Mouse (Mus musculus): ENCODE data around the gene Cyp24a1.

Gene Cyp24a1

DNA sequence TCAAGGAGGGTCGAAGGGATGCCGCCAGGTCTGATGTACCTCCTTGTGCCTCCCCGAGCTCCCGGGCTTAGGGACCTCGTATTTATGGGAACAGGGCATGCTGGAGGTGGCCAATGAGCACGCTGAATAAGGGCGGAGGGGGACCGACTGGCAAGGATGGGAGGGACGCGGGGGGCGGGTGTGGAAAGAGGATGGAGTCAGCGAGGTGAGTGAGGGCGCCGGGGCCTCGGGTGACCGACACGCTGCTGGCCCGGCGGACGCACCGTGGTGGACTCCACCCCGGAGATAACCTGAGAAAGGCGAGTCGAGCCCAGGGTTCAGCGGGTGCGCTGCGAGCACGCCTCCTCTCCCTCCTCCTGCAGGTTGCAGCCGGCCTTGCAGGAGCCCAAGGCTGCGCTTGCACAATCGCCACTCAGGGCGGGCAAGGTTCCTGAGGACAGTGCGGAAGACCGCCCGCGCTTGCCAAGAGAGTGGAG is at the start of gene Cyp24a1:
Gene Cyp24a1 (minus strand): TSS at position 55 of the 476 bp plus-strand sequence.
- no peak for DNase-seq (ENCODE audit: low read depth, low spot score)

DNA sequence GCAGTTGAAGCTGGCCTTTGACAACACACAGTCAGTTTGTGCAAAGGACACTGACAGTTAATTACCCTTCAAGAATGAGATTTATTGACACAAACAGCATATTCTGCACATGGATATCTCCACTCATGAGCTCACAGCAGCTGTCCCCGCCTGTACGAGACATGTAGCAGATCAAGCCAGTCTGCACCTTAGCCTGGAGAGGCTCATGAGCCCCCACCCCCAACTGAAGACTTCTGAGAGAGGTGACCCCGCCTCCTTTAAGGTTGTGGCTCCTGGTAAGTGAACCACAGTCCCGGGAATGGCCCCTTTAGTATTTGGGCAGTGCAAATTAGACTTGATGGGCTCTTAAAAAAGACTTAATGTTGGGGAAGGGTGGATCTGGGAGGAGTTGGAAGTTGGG is 48.8 kb upstream of the Cyp24a1 start:
- no peak for DNase-seq (ENCODE audit: low read depth, low spot score)

DNA sequence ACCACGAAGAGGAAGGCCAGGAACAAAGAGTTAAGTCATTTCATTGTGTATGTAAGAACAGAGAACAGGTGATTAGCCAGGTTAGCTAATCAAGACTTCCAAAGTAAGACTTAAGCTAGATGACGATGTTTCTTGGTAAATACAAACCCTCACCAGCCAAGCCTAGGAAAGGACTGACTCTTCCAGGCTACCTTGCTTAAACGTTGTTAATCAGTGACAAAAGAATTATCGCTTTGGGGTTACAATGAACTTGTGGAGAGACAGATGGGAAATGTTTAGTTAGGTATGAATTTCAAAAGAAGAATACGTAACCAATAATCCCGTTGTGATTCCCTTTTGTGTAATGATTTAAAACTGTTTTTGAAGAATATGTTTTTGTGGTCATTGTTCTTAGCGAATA is 48.0 kb upstream of the Cyp24a1 start:
- no peak for DNase-seq (ENCODE audit: low read depth, low spot score)

DNA sequence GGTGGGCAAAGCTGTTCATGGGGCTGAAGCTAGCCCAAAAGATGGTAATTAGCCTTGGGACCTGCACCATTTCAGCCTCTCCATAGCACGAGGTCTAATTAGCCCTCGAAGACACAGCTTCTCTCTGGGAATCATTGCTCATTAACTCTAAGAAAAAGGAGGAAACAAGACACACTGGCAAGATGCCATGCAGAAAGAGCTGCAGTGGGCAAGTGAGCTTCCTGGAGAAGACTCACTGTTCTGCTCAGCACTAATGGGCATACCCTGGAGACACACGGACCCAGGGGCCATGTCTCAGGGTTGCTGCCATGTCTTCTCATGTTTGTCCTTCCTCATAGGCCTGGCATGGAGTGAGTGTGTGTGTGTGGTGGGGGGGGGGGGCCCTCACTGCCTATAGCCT is 47.2 kb upstream of the Cyp24a1 start:
- DNase-seq (ENCODE audit: low read depth, low spot score): no peak

DNA sequence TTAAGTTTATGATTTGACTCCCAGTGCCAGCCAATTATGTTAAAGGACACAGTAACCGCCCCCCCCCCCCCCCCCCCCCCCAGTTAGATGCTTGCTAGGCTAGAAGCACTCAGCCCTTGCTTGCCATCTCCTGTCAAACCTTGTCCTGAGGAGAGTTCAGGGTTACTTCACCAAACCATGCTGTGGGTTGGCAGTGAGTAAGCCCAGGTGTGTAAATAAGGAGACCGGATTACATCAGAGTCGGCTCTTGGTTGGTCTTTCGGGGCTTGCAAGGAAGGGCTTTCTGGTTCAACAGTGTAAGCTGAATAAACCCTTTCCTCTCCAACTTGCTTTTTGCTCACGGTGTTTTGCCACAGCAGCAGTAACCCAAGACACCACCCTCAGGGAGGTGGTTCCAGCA is 46.7 kb upstream of the Cyp24a1 start:
- no peak for DNase-seq (ENCODE audit: low read depth, low spot score)

DNA sequence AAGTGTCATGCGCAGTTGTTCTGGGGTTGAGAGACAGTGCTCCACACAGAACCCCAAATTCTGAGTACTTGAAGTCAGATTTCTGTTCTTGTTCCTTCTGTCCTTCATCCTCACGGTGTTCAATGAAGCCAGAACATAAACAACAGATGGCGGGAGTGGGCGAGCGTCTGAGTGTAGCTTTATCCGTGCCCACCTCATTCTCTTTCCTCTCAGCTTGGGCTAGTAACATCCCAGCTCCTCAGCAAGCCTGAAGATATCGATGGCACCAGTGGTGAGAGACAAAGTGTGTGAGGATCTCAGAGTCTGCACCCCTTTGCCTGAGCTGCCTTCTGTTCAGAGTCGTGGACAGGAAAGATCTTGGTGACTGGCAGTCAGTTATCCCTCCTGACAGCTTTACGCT is 42.3 kb upstream of the Cyp24a1 start:
- DNase-seq (ENCODE audit: low read depth, low spot score): no peak

DNA sequence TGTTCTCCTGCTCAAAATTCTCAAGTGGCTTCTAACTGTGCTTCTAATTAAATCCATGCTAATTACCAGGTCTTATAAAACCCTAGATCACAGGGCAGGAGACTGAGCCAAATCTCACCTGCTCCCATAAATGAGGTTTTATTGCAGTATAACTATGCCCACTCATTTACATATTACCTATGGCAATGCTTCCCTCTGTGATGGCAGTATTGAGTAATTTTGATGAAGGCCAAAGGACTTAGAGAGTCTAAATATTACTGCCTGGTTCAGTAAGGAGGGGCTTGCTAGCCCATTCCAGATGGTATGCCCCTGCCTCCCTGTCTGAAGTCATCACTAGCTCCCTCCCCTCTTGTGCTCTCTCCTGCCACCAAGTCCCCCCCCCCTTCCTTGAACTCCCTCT is 38.9 kb upstream of the Cyp24a1 start:
- DNase-seq (ENCODE audit: low read depth, low spot score): no peak

DNA sequence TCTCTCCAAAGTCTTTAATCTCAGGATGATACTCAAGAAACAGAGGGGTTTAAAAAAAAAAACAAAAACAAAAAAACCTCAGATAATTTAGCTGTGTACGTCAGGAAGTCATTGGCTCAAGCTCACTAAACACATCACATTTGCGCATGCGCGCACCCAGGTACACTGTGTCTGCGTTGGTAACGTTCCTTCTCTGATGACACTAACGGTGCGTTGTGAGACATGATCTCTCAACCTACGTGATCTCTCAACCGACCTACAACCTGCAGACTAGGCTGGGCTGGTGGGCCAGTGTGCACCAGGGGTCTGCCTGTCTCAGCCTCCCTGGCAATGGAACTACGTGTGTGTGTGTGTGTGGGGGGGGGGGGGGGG is 37.8 kb upstream of the Cyp24a1 start:
- DNase-seq (ENCODE audit: low read depth, low spot score): no peak

DNA sequence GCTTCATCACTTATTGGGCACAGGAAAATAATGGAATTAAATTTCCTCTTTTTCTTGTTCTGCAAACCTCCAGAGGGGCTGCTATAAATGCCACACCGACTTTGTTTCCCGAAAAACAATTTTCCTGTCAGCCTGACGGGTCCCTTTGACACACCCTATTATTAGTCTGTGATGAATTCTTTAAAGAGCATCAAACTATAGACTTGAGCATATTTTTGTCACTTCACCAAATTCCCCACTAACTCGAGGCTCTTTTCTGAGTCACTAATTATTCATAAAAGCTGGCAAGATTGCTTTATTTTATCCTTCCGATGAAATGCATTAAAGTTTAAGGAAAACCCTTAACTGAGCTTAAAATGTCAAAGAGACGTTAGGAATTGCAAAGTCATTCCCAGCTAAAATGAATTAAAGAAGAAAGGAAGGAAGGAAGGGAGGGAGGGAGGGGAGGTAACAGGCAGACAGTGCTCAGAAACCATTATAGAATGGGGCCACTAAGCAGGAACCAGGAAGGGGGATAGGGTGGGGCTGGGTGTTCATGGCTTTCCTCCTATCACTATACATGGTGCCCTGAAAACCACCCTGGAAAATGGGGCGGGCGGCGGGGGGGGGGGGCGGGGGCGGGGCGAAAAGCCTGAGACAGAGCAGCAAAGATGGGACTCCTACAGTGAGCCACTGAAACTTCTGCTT is 37.3 kb upstream of the Cyp24a1 start:
- DNase-seq (ENCODE audit: low read depth, low spot score): no peak

DNA sequence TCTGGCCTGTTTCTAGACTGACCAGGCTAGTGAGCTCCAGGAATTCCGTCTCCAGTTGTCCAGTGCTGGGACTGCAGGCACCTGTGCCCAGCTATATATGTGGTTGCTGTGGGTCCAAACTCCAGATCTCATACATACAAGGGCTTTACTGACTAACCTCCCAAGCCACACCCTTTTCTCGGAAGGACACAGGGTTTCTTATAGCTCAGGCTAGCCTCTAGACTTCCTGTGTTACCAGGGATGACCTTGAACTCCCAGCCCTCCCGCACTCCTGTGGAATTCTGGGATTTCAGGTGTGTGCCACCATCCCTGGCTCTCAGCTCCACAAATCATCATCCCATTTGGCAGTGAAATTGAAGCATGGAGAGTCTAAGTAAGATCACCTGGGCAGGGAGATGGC is 33.3 kb upstream of the Cyp24a1 start:
- DNase-seq (ENCODE audit: low read depth, low spot score): no peak

DNA sequence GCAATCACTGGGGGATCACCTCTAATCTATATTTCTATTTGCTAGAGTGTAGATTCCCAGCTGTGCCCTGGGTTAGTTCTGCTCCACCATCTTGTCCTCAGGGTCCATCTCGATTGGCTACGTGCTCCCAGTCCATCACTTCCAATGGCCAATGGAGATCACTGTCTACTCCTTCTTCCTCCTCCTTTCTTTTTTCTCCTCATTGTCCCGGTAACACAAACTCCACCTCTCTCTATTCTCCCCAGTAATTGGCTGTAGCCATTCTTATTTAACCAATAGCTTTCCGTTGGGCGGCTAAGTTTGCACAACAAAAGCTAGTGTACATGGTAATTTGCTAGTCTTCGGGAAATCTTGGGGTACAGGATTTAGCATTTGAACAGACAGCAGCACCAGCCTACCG is 32.8 kb upstream of the Cyp24a1 start:
- DNase-seq (ENCODE audit: low read depth, low spot score): no peak

DNA sequence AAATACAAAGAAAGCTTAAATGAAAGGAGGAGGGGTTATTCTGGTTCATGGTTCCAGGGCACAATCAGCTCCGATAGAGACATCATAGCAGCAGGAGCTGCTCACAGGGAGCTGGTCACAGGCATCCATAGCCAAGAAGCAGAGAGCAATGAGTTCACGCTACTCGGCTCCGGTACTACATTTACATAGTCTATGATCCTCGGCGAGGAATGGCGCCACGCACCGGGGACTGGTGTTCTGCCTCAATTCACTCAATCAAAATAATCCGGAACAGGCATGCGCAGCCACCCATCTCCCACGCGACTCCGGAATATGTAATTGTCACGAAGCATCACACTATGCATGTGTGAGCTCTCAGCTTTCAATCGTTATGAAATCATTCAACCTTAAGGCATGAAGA is 31.1 kb upstream of the Cyp24a1 start:
- DNase-seq (ENCODE audit: low read depth, low spot score): no peak

DNA sequence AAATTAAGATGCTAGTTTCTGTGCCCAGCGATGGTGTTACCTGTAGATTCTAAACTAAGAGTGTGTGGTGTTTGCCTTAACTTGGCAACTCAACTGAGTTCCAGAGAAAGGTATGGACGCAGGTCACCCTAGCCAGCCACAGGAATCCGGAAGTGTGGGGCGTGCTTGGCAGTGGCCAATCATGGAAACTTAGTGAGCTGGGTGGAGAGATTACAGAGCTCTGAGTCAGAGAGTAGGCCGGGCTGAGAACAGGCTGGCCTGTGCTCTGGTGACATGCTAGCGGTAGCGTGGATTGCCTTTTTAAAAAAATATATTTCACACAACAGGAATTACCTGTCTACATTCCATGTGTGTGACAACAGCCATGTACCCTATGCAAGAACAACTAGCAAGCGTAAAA is 29.6 kb upstream of the Cyp24a1 start:
- no peak for DNase-seq (ENCODE audit: low read depth, low spot score)

DNA sequence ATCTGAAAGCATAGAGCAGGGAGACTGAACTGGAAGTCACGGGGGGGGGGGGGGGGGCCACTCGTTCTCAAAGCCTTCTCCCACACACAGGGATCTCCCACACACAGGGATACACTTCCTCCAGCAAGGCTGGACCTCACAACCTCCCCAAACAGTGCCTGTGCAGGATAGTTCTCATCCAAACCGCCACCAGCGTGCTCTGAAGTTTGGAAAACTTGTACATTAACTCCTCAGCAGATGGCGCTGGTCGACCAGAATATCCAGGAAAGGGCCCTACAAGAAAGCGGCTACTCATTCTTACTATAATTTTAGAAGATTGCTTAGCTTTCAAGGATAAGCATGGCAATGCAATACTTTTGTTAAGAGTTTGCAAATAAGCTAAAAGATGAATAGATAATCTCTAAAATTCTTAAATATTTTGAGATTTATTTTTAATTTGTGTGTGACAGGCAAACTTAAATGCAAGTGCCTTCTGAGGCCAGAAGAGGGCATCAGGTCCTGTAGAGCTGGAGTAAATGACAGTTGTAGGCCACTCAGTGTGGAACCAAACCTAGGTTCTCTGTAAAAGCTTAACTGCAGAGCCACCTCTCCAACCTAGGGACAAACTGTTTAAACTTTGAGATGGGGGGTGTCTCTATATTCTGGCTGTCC is 23.5 kb upstream of the Cyp24a1 start:
- peak; percentile 47 for DNase-seq (ENCODE audit: low read depth, low spot score)

DNA sequence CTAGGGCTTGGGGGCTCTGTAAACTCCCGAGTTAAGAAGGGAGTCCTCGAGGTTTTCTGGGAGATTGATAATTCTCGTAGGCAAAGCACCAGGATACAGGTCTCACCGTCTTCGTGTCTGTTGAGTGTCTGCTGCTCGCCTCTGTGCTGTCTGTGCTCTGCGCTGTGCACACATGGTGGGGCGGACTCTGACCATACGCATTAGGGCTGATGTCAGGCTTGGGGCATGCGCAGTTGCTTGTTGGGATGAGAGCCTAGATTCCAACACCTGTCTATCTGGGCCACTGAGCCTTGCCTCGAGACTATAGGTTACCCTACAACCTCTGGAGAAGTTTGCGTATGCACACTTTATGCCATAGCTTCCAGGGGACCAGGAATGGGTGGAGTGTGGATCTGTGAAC is 16.8 kb upstream of the Cyp24a1 start:
- no peak for DNase-seq (ENCODE audit: low read depth, low spot score)

DNA sequence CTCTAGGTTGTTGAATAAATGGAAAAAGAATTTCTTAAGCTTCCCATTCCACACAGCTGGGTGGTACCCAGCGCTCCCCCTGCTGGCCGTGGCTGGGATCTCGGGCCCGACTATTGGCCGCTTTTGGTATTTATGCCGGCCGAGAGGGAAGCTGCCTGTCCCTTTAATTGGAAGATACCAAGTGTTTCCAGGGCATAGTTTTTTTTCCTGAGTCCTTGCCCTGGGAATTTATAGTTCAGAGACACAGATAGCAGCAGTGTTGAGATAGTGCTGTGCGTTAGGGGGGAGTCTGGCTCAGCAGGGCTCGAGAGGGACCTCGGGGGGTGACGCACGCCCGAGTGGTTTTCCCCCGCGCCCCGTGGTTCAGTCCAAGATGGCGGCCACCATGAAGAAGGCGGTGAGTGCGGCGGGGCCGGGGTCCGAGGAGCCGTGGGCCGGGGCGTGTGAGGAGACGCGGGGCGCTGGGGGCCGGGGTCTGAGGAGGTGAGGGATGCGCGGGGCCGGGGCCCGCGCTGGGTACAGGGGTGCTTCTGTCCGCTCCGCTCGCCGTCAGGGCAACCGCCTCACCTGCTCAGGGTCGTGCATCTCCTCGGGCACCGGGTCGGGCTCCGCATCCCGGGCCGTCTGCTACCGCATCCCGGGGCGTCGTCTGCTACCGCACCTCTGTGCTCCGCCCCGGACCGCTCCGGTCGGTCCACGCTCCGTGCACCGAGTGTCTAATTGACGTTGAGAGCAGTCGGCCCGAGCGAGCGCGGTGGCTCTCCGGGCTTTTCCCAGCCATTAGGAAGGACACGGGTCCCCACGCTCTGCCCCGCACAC is 14.3 kb upstream of the Cyp24a1 start:
- peak; percentile 91 for DNase-seq (ENCODE audit: low read depth, low spot score)

DNA sequence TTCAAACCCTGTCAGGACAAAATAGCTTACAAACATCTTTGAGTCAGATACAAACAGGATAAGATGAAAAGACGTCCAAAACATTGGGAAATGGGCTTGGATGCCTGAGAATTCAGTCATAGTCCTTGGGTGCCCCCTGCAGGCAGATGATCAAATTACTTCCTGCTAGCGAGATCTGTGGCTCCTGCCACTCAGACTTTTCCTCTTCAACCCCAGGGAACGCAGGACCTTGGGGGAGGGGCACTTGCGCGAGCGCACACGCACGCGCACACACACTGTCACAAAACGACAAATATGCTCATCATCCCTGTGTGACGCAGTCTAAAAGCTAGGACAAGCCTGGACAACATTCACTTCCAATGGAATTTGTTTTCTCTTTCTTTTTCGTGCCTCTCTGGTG is 11.9 kb upstream of the Cyp24a1 start:
- peak; percentile 76 for DNase-seq (ENCODE audit: low read depth, low spot score)

DNA sequence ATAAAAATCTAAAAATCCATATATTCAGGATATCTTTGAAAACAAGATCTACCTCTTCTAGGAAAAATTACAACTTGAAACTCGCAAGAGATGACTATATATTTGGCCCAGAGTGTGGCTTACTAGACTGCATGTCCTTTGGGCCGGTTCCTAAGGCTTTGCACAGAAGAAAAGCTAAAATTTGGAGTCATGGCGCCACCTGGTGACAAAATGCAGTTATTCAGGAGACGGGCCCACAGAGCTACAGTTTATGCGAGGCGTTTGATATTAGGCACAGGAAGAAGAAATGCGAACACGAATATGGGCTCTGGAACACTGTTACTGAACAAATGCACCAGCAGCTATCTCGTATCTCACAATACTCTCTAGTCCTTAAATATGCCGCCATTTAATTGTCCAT is 10.8 kb upstream of the Cyp24a1 start:
- DNase-seq (ENCODE audit: low read depth, low spot score): peak; percentile 82

DNA sequence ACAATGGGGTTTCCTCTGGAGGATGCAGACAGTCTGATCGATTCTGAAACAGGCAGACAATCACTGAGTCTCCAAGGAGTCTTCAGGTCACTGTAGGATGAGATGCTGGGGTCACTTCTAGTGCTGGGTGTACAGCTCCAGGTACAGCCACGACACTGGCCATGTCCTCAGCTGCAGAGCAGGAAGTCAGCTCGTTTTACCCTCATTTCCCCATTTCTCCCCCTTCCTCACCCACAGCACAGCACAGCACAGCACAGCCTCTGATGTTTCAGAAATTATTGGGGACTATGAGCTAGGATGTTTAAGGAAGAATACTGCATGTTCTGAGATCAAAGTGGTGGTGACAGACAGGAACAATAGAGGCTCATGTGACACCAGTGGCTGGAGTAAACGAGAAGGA is 7.0 kb upstream of the Cyp24a1 start:
- no peak for DNase-seq (ENCODE audit: low read depth, low spot score)

DNA sequence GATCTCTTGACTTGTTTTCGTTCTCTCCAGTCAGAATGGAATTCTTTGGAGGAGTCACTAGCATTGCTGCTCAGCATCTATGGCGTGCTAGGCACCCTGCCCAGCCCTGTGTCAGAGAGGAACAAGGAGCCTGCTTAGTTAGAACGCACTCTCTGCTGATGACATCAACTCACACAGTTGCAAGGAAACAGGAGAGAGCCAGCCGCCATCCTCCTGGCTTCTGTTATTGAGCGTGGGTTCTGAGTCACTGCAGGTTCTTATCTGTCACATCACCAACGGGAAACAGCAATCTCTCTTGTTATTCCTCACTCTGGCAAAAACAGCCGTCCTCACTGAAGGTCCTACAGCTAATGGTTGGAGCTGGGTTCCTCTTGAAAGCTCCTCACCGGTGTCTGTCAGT is 6.4 kb upstream of the Cyp24a1 start:
- no peak for DNase-seq (ENCODE audit: low read depth, low spot score)

DNA sequence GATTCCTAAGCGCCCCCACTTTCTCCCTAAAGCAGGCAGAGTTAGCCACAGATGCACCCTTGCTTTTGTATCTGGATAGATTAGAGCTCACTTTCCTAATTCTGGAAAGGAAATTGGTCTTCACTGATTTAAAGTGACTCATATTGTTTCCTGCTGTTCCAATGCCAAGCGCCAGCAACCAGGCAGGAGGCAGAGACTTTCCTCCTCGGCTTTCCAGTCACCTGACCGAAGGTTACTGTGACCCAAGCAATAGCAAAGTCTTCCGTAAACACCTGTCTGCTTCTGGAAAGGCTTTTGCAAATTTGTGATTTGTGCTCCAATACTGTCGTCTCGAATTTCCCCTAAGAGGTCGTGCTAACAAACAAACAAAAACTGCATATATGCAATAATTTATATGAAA is 1.1 kb upstream of the Cyp24a1 start:
- DNase-seq (ENCODE audit: low read depth, low spot score): no peak

DNA sequence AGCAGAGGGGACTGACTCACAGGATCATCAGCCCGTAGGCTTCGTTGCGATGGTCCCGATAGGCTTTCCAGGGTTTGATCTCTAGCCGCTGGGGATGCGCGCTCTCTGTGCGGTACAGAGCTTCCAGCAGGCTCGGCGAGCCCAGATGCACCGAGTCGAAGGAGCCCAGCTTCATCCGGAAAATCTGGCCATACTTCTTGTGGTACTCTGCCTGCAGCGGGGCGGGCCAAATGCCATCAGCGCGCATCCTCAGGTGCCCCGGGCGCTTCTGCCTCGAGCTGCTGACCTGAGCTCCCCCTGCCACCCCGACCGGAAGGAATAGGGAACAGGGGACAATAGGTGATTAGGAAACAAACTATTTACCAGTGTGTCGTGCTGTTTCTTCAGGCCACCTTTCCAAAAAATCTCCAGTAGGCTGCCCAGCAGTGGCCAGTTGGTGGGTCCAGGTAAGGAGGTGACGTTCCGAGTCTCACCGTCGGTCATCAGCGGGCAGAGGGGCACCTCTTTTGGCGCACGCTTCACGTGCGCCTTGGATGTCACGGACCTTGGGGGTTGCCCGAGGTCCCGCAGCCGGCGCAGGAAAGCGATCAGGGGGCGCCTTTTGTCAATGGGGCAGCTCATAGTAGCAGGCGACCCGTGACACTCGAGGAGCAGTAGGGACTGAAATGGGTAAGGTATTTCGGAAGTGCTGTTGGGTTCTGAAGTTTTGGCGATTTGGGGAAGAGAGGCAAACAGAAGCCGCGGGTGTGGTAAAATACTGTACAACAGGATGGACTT is 603 bp downstream of the Cyp24a1 start, which contains the start of gene Pfdn4:
Gene Pfdn4 (plus strand): TSS at position 275 of the 777 bp plus-strand sequence.
- DNase-seq (ENCODE audit: low read depth, low spot score): no peak
